ENCODE assay signal across 7 mouse cellular contexts in the genomic region with DNA sequence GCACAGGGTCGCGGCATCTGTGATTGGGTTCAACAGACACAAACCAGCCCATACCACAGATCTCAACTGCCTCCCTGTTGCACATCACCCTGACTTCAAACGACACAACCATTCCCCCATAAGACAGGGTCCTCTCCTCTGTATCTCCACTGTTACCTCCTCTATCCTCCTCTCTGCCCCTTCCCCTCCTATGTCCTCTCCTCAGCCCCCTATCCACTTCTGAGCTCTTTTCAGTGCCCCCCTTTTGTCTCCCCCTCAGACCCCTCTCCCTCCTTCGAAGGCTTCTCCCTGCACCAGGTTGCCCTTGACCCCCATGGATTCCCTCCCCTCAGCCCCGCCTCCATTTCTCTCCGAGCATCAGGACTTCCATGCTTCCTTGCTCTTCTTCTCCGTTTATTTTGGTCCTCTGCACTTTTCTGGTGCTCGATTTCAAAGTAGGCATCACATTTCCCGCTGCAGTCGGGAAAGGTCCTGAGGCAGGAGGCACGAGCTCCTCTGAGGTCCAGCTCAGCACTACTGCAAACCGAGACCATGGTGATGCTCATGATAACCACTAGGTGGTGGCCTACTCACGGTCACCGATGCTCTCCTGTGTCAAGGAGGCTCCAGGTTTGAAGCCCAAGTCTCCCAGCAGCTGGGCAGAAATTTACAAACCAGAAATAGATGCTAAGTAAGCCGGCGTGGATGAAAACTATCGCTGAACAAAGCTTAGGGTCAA. TPM values are rescaled to one million over a fixed set of nuclear protein-coding genes. Genes with fewer than 3 reads are reported as not detected.
DNase-seq lines count a peak whose midpoint lies in the region; ATAC-seq and TF ChIP-seq lines count a peak whose summit lies in the region.

No protein-coding gene starts in this region.

- intact Hi-C loops in heart, postnatal 36 days (cut with DNase I), result loop anchor here (1.0 kb wide), 3 partner anchors 54 to 73 kb away; a partner anchor contains a TSS

- 16% methylated on average over 17 of the region's 17 CpGs for WGBS in bone marrow, adult 2 months
- WGBS in lung, adult 2 months, result 16% methylated on average over 17 of the region's 17 CpGs

- no peak for TF ChIP-seq POLR2A in bone marrow, adult 2 months (IDR thresholded peaks at IDR 0.05; ENCODE audit: borderline replicate concordance, control insufficient read depth, low read depth, low read length)
- TF ChIP-seq POLR2A in embryonic fibroblast, embryonic 13.5 days (IDR thresholded peaks at IDR 0.05; ENCODE audit: low read depth, low read length), result no peak
- no peak for TF ChIP-seq POLR2A in lung, adult 2 months (IDR thresholded peaks at IDR 0.05; ENCODE audit: borderline replicate concordance, extremely low read depth, low read depth, low read length)

- H3K4me3 ChIP-seq in bone marrow, adult 2 months (replicated peaks; ENCODE audit: control insufficient read depth, low read depth, low read length), result no peak overlapping the region
- no peak overlapping the region for H3K4me3 ChIP-seq in embryonic fibroblast, embryonic 13.5 days (ENCODE audit: insufficient read depth, low read length)
- H3K4me3 ChIP-seq in lung, adult 2 months (replicated peaks; ENCODE audit: extremely low read depth, low read depth, low read length), result no peak overlapping the region

- TF ChIP-seq CTCF in bone marrow, adult 2 months (IDR thresholded peaks at IDR 0.05; ENCODE audit: control insufficient read depth, insufficient read depth, low read length), result peak; percentile 80
- TF ChIP-seq CTCF in embryonic fibroblast, embryonic 13.5 days (IDR thresholded peaks at IDR 0.05; ENCODE audit: borderline replicate concordance, insufficient read depth, low read length), result peak; percentile 98
- peak; percentile 97 for TF ChIP-seq CTCF in lung, adult 2 months (IDR thresholded peaks at IDR 0.05; ENCODE audit: insufficient read depth, low read length)

- H3K27ac ChIP-seq in bone marrow, adult 2 months (ENCODE audit: control insufficient read depth, insufficient read depth, low read depth, low read length, poor library complexity), result no peak overlapping the region
- H3K27ac ChIP-seq in embryonic fibroblast, embryonic 13.5 days (ENCODE audit: insufficient read depth, low read length), result no peak overlapping the region

- no peaks in the 10 kb centered on the region for H3K4me1 ChIP-seq in bone marrow, adult 2 months (ENCODE audit: control insufficient read depth, insufficient read depth, low read length)
- no peaks in the 10 kb centered on the region for H3K4me1 ChIP-seq in embryonic fibroblast, embryonic 13.5 days (ENCODE audit: control insufficient read depth, insufficient read depth, low read length)
- no peaks in the 10 kb centered on the region for H3K4me1 ChIP-seq in lung, adult 2 months (ENCODE audit: control insufficient read depth, insufficient read depth, low read length)

- ATAC-seq in neutrophil, adult 5-6 weeks (ENCODE audit: extremely low read depth, insufficient number of reproducible peaks, low FRiP score, poor library complexity, severe bottlenecking), result peak; percentile 60

- DNase-seq in MEL-GATA-1-ER (ENCODE audit: extremely low read depth, low read depth), result peak; percentile 56
- peak; percentile 47 to 49 for DNase-seq in heart, postnatal 36 days
- peak; percentile 57 to 69 for DNase-seq in kidney, postnatal 36 days
- peak; percentile 32 for DNase-seq in lung, adult 2 months

RNA-seq across cellular contexts. Expression of a gene that starts 7.9 kb away (rescaled TPM):
- polyA plus RNA-seq in bone marrow, adult 2 months (2011; ENCODE audit: insufficient read depth, insufficient read length, low replicate concordance, missing spikeins), result not detected in 2 replicates
- not detected in 2 replicates for polyA plus RNA-seq in embryonic fibroblast, embryonic 13.5 days (2011; ENCODE audit: insufficient read length, low read depth, missing spikeins)
- total RNA-seq in heart, postnatal 36 days (2021), result not detected
- polyA plus RNA-seq in lung, adult 2 months (2012; rRNA removed), result not detected in 2 replicates
- total RNA-seq in neutrophil, adult 5-6 weeks (2017), result not detected in 2 replicates

RNA-seq across cellular contexts. Expression of a gene that starts 18.8 kb away (rescaled TPM):
- not detected in 2 replicates for polyA plus RNA-seq in bone marrow, adult 2 months (2011; ENCODE audit: insufficient read depth, insufficient read length, low replicate concordance, missing spikeins)
- 0.19 TPM in 1 of 2 replicates, not detected in the other for polyA plus RNA-seq in embryonic fibroblast, embryonic 13.5 days (2011; ENCODE audit: insufficient read length, low read depth, missing spikeins)
- total RNA-seq in heart, postnatal 36 days (2021), result under 1 TPM in 1 of 2 experiments, not detected in 1; 0.08 TPM
- not detected in 2 replicates for polyA plus RNA-seq in lung, adult 2 months (2012; rRNA removed)
- total RNA-seq in neutrophil, adult 5-6 weeks (2017), result not detected in 2 replicates

RNA-seq across cellular contexts. Expression of a gene that starts 40.0 kb away (rescaled TPM):
- 18.7 and 21.7 TPM in 2 replicates for polyA plus RNA-seq in bone marrow, adult 2 months (2011; ENCODE audit: insufficient read depth, insufficient read length, low replicate concordance, missing spikeins)
- 24.7 and 33.6 TPM in 2 replicates for polyA plus RNA-seq in embryonic fibroblast, embryonic 13.5 days (2011; ENCODE audit: insufficient read length, low read depth, missing spikeins)
- 10 to 100 TPM; 11.1 to 12.7 TPM for total RNA-seq in heart, postnatal 36 days (2021)
- 62.5 and 71.8 TPM in 2 replicates for polyA plus RNA-seq in lung, adult 2 months (2012; rRNA removed)
- 18.9 and 21.2 TPM in 2 replicates for total RNA-seq in neutrophil, adult 5-6 weeks (2017)

RNA-seq across cellular contexts. Expression of a gene that starts 42.7 kb away (rescaled TPM):
- polyA plus RNA-seq in bone marrow, adult 2 months (2011; ENCODE audit: insufficient read depth, insufficient read length, low replicate concordance, missing spikeins), result 1.1 and 2.1 TPM in 2 replicates
- 15.0 and 18.7 TPM in 2 replicates for polyA plus RNA-seq in embryonic fibroblast, embryonic 13.5 days (2011; ENCODE audit: insufficient read length, low read depth, missing spikeins)
- 1 to 10 TPM; 1.9 to 2.5 TPM for total RNA-seq in heart, postnatal 36 days (2021)
- polyA plus RNA-seq in lung, adult 2 months (2012; rRNA removed), result 2.4 and 2.7 TPM in 2 replicates
- total RNA-seq in neutrophil, adult 5-6 weeks (2017), result not detected in 2 replicates

RNA-seq across cellular contexts. Expression of a gene that starts 50.5 kb away (rescaled TPM):
- polyA plus RNA-seq in bone marrow, adult 2 months (2011; ENCODE audit: insufficient read depth, insufficient read length, low replicate concordance, missing spikeins), result not detected in 2 replicates
- not detected in 2 replicates for polyA plus RNA-seq in embryonic fibroblast, embryonic 13.5 days (2011; ENCODE audit: insufficient read length, low read depth, missing spikeins)
- total RNA-seq in heart, postnatal 36 days (2021), result not detected
- polyA plus RNA-seq in lung, adult 2 months (2012; rRNA removed), result not detected in 2 replicates
- total RNA-seq in neutrophil, adult 5-6 weeks (2017), result not detected in 2 replicates
